Mouse (Mus musculus) kidney, embryonic 16.5 days (tissue): Measurements from ENCODE around the gene Casq1. TPM values are rescaled to one million over a fixed set of nuclear protein-coding genes. Genes with fewer than 3 reads are reported as not detected.

Source experiments
- ATAC-seq: fragments of 200-750 bp; cut with Nextera tagmentation; 2 replicates; pipeline ENCODE4 v1.8.0; 2017; ENCODE audit warnings: moderate TSS enrichment; ENCODE audit not compliant: low FRiP score, low TSS enrichment
- H3K27ac ChIP-seq: fragments of 300-500 bp; sonication (generic); 2 replicates; pipeline ENCODE4 v1.5.1; 2014; ENCODE audit warnings: low read length
- H3K27me3 ChIP-seq: fragments of 300-500 bp; sonication (generic); 2 replicates; pipeline ENCODE4 v1.6.1; 2014; ENCODE audit warnings: low read length, control low read depth, mixed read lengths; ENCODE audit not compliant: insufficient read depth
- H3K36me3 ChIP-seq: fragments of 300-500 bp; sonication (generic); 2 replicates; pipeline ENCODE4 v1.6.1; 2014; ENCODE audit warnings: low read length, control low read depth, mixed read lengths; ENCODE audit not compliant: insufficient read depth
- H3K4me1 ChIP-seq: fragments of 300-500 bp; sonication (generic); 2 replicates; pipeline ENCODE4 v1.6.1; 2014; ENCODE audit warnings: low read length, control low read depth, mixed read lengths; ENCODE audit not compliant: insufficient read depth
- H3K4me2 ChIP-seq: fragments of 300-500 bp; sonication (generic); replicated peaks from 2 replicates; pipeline ENCODE4 v1.6.1; 2014; ENCODE audit warnings: low read depth, low read length
- H3K4me3 ChIP-seq: fragments of 300-500 bp; sonication (generic); 2 replicates; pipeline ENCODE4 v1.5.1; 2014; ENCODE audit warnings: mild to moderate bottlenecking, low read length
- H3K9ac ChIP-seq: fragments of 300-500 bp; sonication (generic); replicated peaks from 2 replicates; pipeline ENCODE4 v1.6.1; 2014; ENCODE audit warnings: low read length
- H3K9me3 ChIP-seq: fragments of 300-500 bp; sonication (generic); 2 replicates; pipeline ENCODE4 v1.6.1; 2016; ENCODE audit warnings: low read length, control low read depth
- WGBS: fragments of 180-500 bp; shearing (Covaris S2); extraction: QIAGEN DNeasy Blood & Tissue Kit; methylation state at CpG from one replicate; pipeline ENCODE4 v1.1.7; 2014; 5-methylcytosine and 5-hydroxymethylcytosine counted together
- polyA plus RNA-seq: library from polyadenylated mRNA; unstranded; fragments of >200 nt; fragmentation: Nextera tagmentation; extraction: Ambion mirVana; gene quantifications from 2 replicates; pipeline ENCODE4 v1.2.1, GENCODE M21; 2015

Gene Casq1
- polyA plus RNA-seq, 1 experiment from 2014 or later: 5.6 TPM

GRCm38 (mm10) chr1:172207111-172207584, 12.5 kb downstream of the Casq1 start:
- peak overlapping the region; percentile 88 for H3K4me2 ChIP-seq
- H3K27ac ChIP-seq: peak overlapping the region; percentile 90
- H3K27me3 ChIP-seq: no peaks in the 10 kb centered on the region
- H3K4me3 ChIP-seq: peak overlapping the region; percentile 82
- 18% methylated on average over 6 of the region's 7 CpGs for WGBS
- H3K9me3 ChIP-seq: no peaks in the 10 kb centered on the region
- peaks cover under 1% of the 10 kb centered on the region; the same call in 1 of the 2 replicates for H3K36me3 ChIP-seq
- ATAC-seq: peak; percentile 6; the same call in 1 of the 2 replicates
- peaks cover 51% of the 10 kb centered on the region for H3K4me1 ChIP-seq
- peak overlapping the region; percentile 89; the same call in 1 of the 2 replicates for H3K9ac ChIP-seq

DNA sequence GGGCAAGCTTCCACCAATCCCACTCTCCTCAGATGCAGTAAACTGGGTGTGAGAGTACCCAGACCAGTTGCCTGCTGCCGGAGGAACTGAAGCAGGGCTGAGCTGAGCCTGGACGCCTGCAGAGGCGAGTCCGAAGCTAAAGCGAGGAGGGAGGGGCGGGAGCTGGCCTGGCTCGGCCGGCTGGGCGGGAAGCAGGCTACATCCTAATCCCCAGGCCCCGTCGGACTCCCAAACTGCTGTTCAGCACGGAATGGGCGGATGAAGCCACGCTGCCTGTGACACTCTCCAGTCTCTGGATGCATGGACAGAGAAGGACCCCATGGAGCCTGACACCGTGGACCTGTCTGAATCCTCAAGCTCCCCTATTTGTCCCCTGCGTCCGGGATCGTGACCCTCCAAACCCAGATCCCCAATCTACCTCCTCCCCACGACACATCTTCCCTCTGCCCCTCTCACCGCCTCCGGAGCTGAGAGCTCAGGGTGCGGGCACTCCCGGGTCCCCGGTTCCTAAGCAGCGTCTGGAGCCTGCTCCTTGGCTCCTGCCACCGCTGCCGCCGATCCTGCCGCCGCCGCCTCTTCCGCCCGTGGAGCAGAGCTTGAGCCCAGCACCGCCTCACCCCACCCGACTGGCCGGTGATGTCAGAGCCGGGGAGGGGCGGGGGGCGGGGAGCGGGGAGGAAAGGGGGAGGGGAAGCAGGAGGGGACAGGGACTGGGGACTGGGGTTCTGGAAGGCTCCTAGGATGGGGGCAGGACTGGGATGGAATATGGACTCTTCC, 13.3 kb downstream of the Casq1 start, which contains the start of gene Pea15a:
TSS of gene Pea15a (minus strand) at position 664 of the 777 bp plus-strand sequence.
- under 1% methylated on average over 36 of the region's 40 CpGs for WGBS
- peak within 1 kb of the TSS; percentile 82 for H3K4me3 ChIP-seq
- peak; percentile 84 for ATAC-seq
- H3K4me1 ChIP-seq: peaks cover 59% of the 10 kb centered on the region
- peak within 1 kb of the TSS; percentile 88 for H3K4me2 ChIP-seq
- no peaks in the 10 kb centered on the region for H3K27me3 ChIP-seq
- peak within 1 kb of the TSS; percentile 90 for H3K27ac ChIP-seq
- H3K9ac ChIP-seq: peak within 1 kb of the TSS; percentile 89
- H3K9me3 ChIP-seq: no peaks in the 10 kb centered on the region
- peaks cover 4% of the 10 kb centered on the region; the same call in 1 of the 2 replicates for H3K36me3 ChIP-seq

- Histone ChIP-seq H3K4me2 (peak overlapping the region; percentile 88), H3K4me1 (peaks cover 64% of the 10 kb centered on the region), H3K4me3 (peak overlapping the region; percentile 82), H3K27me3 (no peaks in the 10 kb centered on the region), H3K36me3 (peaks cover 4% of the 10 kb centered on the region; the same call in 1 of the 2 replicates), H3K27ac (peak overlapping the region; percentile 90), H3K9ac (peak overlapping the region; percentile 89), H3K9me3 (no peaks in the 10 kb centered on the region)
- ATAC-seq: no peak
- 8% methylated on average over 3 of the region's 3 CpGs for WGBS
Measured at GRCm38 (mm10) chr1:172205741-172206087, 14.0 kb downstream of the Casq1 start.

- Histone ChIP-seq H3K36me3 (peaks cover 7% of the 10 kb centered on the region), H3K4me2 (peak overlapping the region; percentile 88), H3K4me1 (peaks cover 64% of the 10 kb centered on the region), H3K4me3 (peak overlapping the region; percentile 82), H3K9ac (peak overlapping the region; percentile 89), H3K27me3 (no peaks in the 10 kb centered on the region), H3K27ac (peak overlapping the region; percentile 89), H3K9me3 (no peaks in the 10 kb centered on the region)
- ATAC-seq: no peak
- WGBS: 41% methylated on average over 15 of the region's 15 CpGs
Measured at GRCm38 (mm10) chr1:172204814-172205740, 14.6 kb downstream of the Casq1 start.

DNA sequence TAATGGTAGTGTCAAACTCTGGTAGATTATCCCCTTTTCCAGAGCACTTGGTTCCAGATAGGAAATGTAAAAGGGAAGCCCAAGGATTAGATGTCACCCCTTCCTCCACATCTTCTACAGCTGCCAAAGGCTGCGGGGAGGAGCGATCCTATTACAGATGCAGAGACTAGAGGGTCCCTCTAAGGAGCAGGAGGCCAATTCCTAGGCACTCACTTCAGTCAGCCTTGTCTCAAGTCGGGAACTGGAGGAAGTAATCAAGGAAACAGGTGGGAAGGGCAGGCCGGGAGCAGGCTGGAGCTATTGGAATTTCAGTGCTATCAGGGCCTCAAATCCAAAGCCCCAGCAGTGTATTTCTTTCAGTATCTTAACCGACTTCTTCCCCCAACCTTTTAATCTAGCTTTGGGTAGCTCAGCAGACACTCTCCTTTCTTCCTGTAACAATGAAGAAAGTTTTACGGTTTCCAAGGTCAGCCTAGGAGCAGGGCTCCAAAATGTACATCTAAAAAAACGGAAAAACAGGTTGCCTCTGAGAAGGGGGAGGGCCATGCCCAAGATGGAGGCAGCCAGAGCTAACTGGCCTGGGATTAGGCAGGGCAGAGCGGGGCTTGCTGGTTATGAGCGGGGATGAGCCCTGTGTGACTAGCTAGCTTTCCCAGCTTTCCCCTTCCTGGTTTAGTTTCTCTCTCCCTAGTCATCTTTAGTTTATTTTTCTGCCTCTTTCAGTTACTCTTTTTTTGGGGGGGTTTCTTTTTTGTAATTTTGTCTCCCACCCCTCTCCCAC, 15.4 kb downstream of the Casq1 start:
- WGBS: 20% methylated on average over 9 of the region's 9 CpGs
- Histone ChIP-seq H3K27ac (peak overlapping the region; percentile 89), H3K9ac (peak overlapping the region; percentile 51), H3K9me3 (no peaks in the 10 kb centered on the region), H3K36me3 (peaks cover 15% of the 10 kb centered on the region), H3K27me3 (no peaks in the 10 kb centered on the region), H3K4me2 (peak overlapping the region; percentile 88), H3K4me3 (peak overlapping the region; percentile 18), H3K4me1 (peaks cover 64% of the 10 kb centered on the region)
- no peak for ATAC-seq

GRCm38 (mm10) chr1:172203566-172203965, 16.1 kb downstream of the Casq1 start:
- H3K9me3 ChIP-seq: no peaks in the 10 kb centered on the region
- peaks cover 18% of the 10 kb centered on the region for H3K36me3 ChIP-seq
- no peak overlapping the region for H3K4me3 ChIP-seq
- WGBS: 9% methylated on average over 4 of the region's 4 CpGs
- H3K4me1 ChIP-seq: peaks cover 64% of the 10 kb centered on the region
- H3K9ac ChIP-seq: peak overlapping the region; percentile 37
- H3K4me2 ChIP-seq: peak overlapping the region; percentile 88
- no peaks in the 10 kb centered on the region for H3K27me3 ChIP-seq
- H3K27ac ChIP-seq: peak overlapping the region; percentile 89
- peak; percentile 13; the same call in 1 of the 2 replicates for ATAC-seq

- Histone ChIP-seq H3K36me3 (peaks cover 22% of the 10 kb centered on the region), H3K4me2 (peak overlapping the region; percentile 88), H3K4me1 (peaks cover 64% of the 10 kb centered on the region), H3K9me3 (no peaks in the 10 kb centered on the region), H3K27ac (peak overlapping the region; percentile 89), H3K27me3 (no peaks in the 10 kb centered on the region), H3K4me3 (no peak overlapping the region), H3K9ac (no peak overlapping the region)
- ATAC-seq: no peak
- 30% methylated on average over 2 of the region's 2 CpGs for WGBS
Measured at GRCm38 (mm10) chr1:172202894-172203522, 16.7 kb downstream of the Casq1 start.

DNA sequence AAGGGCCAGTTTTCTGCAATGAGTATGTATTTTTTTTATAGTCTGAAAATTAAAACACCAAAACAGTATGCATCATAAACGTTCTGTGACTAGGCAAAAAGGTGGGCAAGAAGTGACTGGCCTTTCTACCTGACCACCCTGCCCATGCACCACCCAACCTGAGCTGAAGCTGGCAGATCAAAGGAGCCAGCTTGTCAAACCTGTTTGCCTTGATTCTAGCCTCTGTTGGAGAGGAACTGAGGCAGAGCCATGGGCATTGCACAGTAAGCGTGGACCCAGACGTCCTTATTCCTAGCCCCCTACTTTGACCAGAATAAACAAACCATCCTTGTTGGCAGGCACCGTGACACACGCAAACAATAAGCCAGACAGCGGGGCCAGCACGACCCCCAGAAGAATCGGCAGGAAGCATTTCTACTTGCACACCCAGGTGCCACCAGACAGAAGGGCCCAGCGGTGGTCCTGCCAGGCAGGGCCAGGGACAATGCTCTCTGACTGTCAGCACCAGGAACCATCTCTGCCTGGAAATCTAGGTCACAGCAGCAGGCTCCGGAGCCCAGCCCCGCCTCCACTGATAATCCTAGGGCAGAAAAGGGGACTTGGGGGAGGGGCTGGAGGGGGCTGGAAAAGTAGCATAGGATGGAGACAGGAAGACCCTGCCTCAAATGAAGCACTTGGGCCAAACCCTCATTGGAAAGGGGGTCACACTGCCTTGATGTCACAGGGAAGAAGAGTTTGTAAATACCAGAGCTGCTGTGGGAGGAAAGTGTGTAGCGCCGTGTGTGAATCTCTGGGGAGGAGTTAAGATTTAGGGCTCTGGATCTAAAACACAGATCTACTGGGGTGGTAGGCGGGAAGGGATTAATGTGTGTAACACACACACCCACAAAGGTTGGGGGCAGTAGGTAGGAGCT, 17.4 kb downstream of the Casq1 start:
- Histone ChIP-seq H3K36me3 (peaks cover 30% of the 10 kb centered on the region), H3K4me2 (peak overlapping the region; percentile 1; the same call in 1 of the 2 replicates), H3K27ac (peak overlapping the region; percentile 89), H3K9me3 (no peaks in the 10 kb centered on the region), H3K9ac (peak overlapping the region; percentile 5; the same call in 1 of the 2 replicates), H3K27me3 (no peaks in the 10 kb centered on the region), H3K4me3 (no peak overlapping the region), H3K4me1 (peaks cover 61% of the 10 kb centered on the region)
- ATAC-seq: no peak
- WGBS: 31% methylated on average over 14 of the region's 14 CpGs
